Mouse (Mus musculus) limb, embryonic 13.5 days (tissue): Measurements from ENCODE around the gene Mycbpap. TPM values are rescaled to one million over a fixed set of nuclear protein-coding genes. Genes with fewer than 3 reads are reported as not detected.
A peak's percentile ranks its signal among the peaks of the same experiment; 100 is the strongest.

Experiments
- ATAC-seq: fragments of 200-750 bp; cut with Nextera tagmentation; 2 replicates; pipeline ENCODE4 v1.8.0; 2017; ENCODE audit warnings: low read depth, moderate number of reproducible peaks, moderate TSS enrichment; ENCODE audit not compliant: low FRiP score
- H3K27ac ChIP-seq: fragments of 300-500 bp; sonication (generic); 2 replicates; pipeline ENCODE4 v1.5.1; 2015; ENCODE audit warnings: inconsistent platforms, mild to moderate bottlenecking, moderate library complexity
- H3K27me3 ChIP-seq: fragments of 300-500 bp; sonication (generic); 2 replicates; pipeline ENCODE4 v1.6.1; 2015; ENCODE audit warnings: mild to moderate bottlenecking, inconsistent platforms
- H3K36me3 ChIP-seq: fragments of 300-500 bp; sonication (generic); 2 replicates; pipeline ENCODE4 v1.6.1; 2015; ENCODE audit warnings: inconsistent platforms, mild to moderate bottlenecking, moderate library complexity
- H3K4me1 ChIP-seq: fragments of 300-500 bp; sonication (generic); 2 replicates; pipeline ENCODE4 v1.6.1; 2015; ENCODE audit warnings: inconsistent platforms
- H3K4me2 ChIP-seq: fragments of 300-500 bp; sonication (generic); replicated peaks from 2 replicates; pipeline ENCODE4 v1.6.1; 2015; ENCODE audit warnings: inconsistent platforms, mild to moderate bottlenecking, moderate library complexity
- H3K4me3 ChIP-seq: fragments of 300-500 bp; sonication (generic); 2 replicates; pipeline ENCODE4 v1.5.1; 2015; ENCODE audit warnings: moderate library complexity, mild to moderate bottlenecking, inconsistent platforms
- H3K9ac ChIP-seq: fragments of 300-500 bp; sonication (generic); 2 replicates; pipeline ENCODE4 v1.6.1; 2015; ENCODE audit warnings: mild to moderate bottlenecking, inconsistent platforms
- H3K9me3 ChIP-seq: fragments of 300-500 bp; sonication (generic); 2 replicates; pipeline ENCODE4 v1.6.1; 2016; ENCODE audit warnings: inconsistent platforms
- WGBS: fragments of 180-500 bp; shearing (Covaris S2); methylation state at CpG from one replicate; pipeline ENCODE4 v1.1.7; 2015; 5-methylcytosine and 5-hydroxymethylcytosine counted together
- polyA plus RNA-seq: library from polyadenylated mRNA; unstranded; fragments of >200 nt; fragmentation: Nextera tagmentation; extraction: Ambion mirVana; gene quantifications from 2 replicates; pipeline ENCODE4 v1.2.1, GENCODE M21; 2015

Gene Mycbpap
- polyA plus RNA-seq, 1 experiment from 2014 or later = 3.8 TPM

DNA sequence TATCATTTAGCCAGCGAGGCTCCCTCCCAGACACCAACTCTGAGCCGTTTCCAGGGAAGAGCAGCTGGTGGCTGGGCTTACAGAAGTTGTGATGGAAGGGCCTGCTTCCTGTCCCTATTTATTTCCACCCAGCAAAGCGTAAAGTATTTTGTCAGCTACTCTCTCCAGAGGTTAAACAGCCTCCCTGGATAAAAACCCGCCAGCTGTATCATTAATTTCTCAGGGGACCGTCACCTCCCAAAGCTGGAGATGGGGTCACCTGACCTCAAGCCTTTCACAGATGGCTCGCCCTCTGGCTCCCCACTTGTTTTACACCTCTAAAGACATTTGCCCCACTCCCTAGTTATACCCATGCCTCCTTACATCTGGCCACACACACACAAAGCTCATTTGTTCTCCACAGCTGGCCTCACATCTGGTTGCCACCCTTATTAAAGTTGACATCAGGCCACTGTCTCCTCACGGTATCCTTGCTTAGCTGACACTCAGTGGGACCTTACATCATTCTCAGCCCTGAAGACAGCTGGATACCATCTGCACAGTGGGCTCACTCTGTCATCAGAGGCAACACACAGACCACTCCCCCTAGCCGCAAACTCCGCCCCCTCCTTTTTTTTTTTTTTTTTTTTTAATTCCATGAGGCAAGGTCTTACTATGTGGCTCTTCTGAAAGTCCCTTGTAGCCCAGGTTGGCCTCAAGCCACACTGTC, 4.8 kb upstream of the Mycbpap start:
- Histone ChIP-seq H3K4me3 (no peak overlapping the region), H3K4me2 (no peak overlapping the region), H3K9me3 (no peaks in the 10 kb centered on the region), H3K9ac (no peak overlapping the region), H3K4me1 (peaks cover 28% of the 10 kb centered on the region), H3K36me3 (no peaks in the 10 kb centered on the region), H3K27me3 (no peaks in the 10 kb centered on the region), H3K27ac (peak overlapping the region; percentile 22; the same call in 1 of the 2 replicates)
- ATAC-seq = peak; percentile 49
- WGBS = 19% methylated on average over 9 of the region's 9 CpGs

GRCm38 (mm10) chr11:94513452-94513851, 8.1 kb downstream of the Mycbpap start:
- 36% methylated on average over 9 of the region's 9 CpGs for WGBS
- H3K4me2 ChIP-seq = no peak overlapping the region
- H3K9me3 ChIP-seq = peaks cover 7% of the 10 kb centered on the region; the same call in 1 of the 2 replicates
- no peaks in the 10 kb centered on the region for H3K36me3 ChIP-seq
- H3K27me3 ChIP-seq = no peaks in the 10 kb centered on the region
- no peak for ATAC-seq
- no peak overlapping the region for H3K4me3 ChIP-seq
- no peak overlapping the region for H3K27ac ChIP-seq
- H3K9ac ChIP-seq = no peak overlapping the region
- 0 out of 2 replicates have a peak, but pooled peaks cover 9% of the 10 kb centered on the region for H3K4me1 ChIP-seq

- no peak for ATAC-seq
- no peak overlapping the region for H3K9ac ChIP-seq
- 91% methylated on average over 10 of the region's 10 CpGs for WGBS
- no peak overlapping the region for H3K4me2 ChIP-seq
- H3K9me3 ChIP-seq = peaks cover 7% of the 10 kb centered on the region; the same call in 1 of the 2 replicates
- no peak overlapping the region for H3K27ac ChIP-seq
- 0 out of 2 replicates have a peak, but pooled peaks cover 9% of the 10 kb centered on the region for H3K4me1 ChIP-seq
- no peaks in the 10 kb centered on the region for H3K36me3 ChIP-seq
- H3K27me3 ChIP-seq = no peaks in the 10 kb centered on the region
- H3K4me3 ChIP-seq = no peak overlapping the region
Observed at GRCm38 (mm10) chr11:94508976-94509375, 12.6 kb downstream of the Mycbpap start.

DNA sequence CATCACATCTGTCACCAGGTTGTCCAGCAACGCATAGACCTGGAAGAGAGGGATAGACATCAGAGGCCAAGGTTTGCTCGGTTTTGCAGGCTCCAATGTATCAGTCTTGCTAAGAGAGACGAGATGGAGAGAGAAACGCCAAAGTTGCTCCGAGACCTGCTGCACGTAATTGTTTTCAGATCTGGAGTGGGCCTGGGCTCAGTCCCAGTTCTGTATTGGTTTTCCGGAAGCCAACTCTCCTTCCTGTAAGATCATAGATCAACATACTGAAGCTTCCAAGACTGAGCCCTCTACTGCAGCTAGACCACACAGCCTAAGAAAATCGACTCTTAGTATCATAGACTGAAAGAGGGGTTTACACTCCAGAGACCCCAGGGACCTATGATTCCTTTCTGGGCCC, 20.1 kb downstream of the Mycbpap start:
- no peaks in the 10 kb centered on the region for H3K9me3 ChIP-seq
- no peak overlapping the region for H3K4me3 ChIP-seq
- H3K27me3 ChIP-seq = no peaks in the 10 kb centered on the region
- no peak overlapping the region for H3K27ac ChIP-seq
- H3K4me2 ChIP-seq = no peak overlapping the region
- 85% methylated on average over 8 of the region's 8 CpGs for WGBS
- H3K36me3 ChIP-seq = no peaks in the 10 kb centered on the region
- no peak for ATAC-seq
- no peak overlapping the region for H3K9ac ChIP-seq
- H3K4me1 ChIP-seq = peaks cover 46% of the 10 kb centered on the region

GRCm38 (mm10) chr11:94500362-94500761, 21.2 kb downstream of the Mycbpap start:
- peaks cover 46% of the 10 kb centered on the region for H3K4me1 ChIP-seq
- H3K36me3 ChIP-seq = no peaks in the 10 kb centered on the region
- no peaks in the 10 kb centered on the region for H3K27me3 ChIP-seq
- peak overlapping the region; percentile 80 for H3K4me2 ChIP-seq
- no peak overlapping the region for H3K27ac ChIP-seq
- peak overlapping the region; percentile 65; the same call in 1 of the 2 replicates for H3K9ac ChIP-seq
- no peak for ATAC-seq
- H3K4me3 ChIP-seq = peak overlapping the region; percentile 44
- H3K9me3 ChIP-seq = no peaks in the 10 kb centered on the region
- 21% methylated on average over 8 of the region's 8 CpGs for WGBS

DNA sequence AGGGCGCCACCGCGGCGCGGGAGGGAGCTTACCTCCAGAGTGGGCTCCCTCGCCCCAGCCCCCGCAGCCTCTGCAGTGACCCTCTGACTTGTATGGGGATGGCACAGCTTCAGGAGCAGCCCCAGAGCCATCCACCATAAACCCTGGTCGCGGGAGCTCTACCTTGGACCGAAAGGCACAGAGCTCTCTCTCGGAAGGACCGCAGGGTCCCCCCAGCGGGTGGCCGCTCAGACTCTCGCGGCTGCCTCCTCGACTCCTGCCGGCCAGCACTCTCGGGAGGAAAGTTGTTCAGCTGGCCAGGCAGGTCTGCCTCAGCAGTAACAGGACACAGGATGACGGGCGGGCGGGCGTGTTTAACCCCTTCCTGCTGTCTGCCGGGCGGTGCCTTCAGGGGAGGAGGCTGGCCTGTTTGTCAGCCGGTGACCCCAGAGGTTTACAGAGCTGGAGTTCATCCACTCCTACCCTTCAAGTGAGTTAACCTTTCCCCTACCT, 21.8 kb downstream of the Mycbpap start, which contains the start of gene Epn3:
TSS of gene Epn3 (minus strand) at position 314 of the 492 bp plus-strand sequence.
- H3K27ac ChIP-seq = peak within 1 kb of the TSS; percentile 79; the same call in 1 of the 2 replicates
- H3K36me3 ChIP-seq = no peaks in the 10 kb centered on the region
- H3K9me3 ChIP-seq = no peaks in the 10 kb centered on the region
- H3K9ac ChIP-seq = peak within 1 kb of the TSS; percentile 65
- peak within 1 kb of the TSS; percentile 44 for H3K4me3 ChIP-seq
- no peaks in the 10 kb centered on the region for H3K27me3 ChIP-seq
- ATAC-seq = peak; percentile 13; the same call in 1 of the 2 replicates
- H3K4me2 ChIP-seq = peak within 1 kb of the TSS; percentile 80
- peaks cover 46% of the 10 kb centered on the region for H3K4me1 ChIP-seq
- 1% methylated on average over 26 of the region's 26 CpGs for WGBS

- Histone ChIP-seq H3K27me3 (no peaks in the 10 kb centered on the region), H3K9me3 (no peaks in the 10 kb centered on the region), H3K4me1 (peaks cover 46% of the 10 kb centered on the region), H3K9ac (peak overlapping the region; percentile 65; the same call in 1 of the 2 replicates), H3K4me2 (peak overlapping the region; percentile 80), H3K36me3 (no peaks in the 10 kb centered on the region), H3K27ac (peak overlapping the region; percentile 79; the same call in 1 of the 2 replicates), H3K4me3 (peak overlapping the region; percentile 44)
- ATAC-seq = no peak
- WGBS = 6% methylated on average over 2 of the region's 2 CpGs
Observed at GRCm38 (mm10) chr11:94499035-94499434, 22.5 kb downstream of the Mycbpap start.

GRCm38 (mm10) chr11:94498093-94498996, 23.2 kb downstream of the Mycbpap start:
- Histone ChIP-seq H3K4me1 (peaks cover 46% of the 10 kb centered on the region), H3K27ac (peak overlapping the region; percentile 79), H3K4me3 (peak overlapping the region; percentile 44), H3K36me3 (no peaks in the 10 kb centered on the region), H3K27me3 (no peaks in the 10 kb centered on the region), H3K9ac (peak overlapping the region; percentile 40; the same call in 1 of the 2 replicates), H3K4me2 (peak overlapping the region; percentile 80), H3K9me3 (no peaks in the 10 kb centered on the region)
- peak; percentile 14; the same call in 1 of the 2 replicates for ATAC-seq
- WGBS = 8% methylated on average over 19 of the region's 19 CpGs

DNA sequence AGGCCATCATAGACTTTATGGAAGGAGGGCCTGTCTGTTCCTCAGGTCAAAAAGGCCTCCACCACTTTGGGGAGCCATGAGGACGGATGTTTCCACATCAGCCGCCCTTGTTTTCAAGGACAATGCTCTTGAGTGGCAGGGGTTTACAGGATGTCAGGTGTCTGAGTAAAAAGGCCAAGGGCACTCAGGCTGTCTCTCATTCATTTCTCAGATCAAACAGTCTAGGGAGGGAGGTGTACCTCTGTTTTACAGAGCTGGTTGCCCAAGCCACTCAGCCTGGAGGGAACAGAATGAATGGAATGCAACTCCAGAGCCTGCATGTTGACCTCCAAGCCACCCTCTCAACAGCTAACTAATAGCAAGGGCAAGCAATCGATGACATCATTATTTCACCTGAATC, 26.1 kb downstream of the Mycbpap start:
- no peaks in the 10 kb centered on the region for H3K36me3 ChIP-seq
- ATAC-seq = no peak
- no peaks in the 10 kb centered on the region for H3K9me3 ChIP-seq
- H3K4me1 ChIP-seq = peaks cover 49% of the 10 kb centered on the region
- H3K4me2 ChIP-seq = no peak overlapping the region
- H3K27ac ChIP-seq = no peak overlapping the region
- no peak overlapping the region for H3K9ac ChIP-seq
- 78% methylated on average over 3 of the region's 3 CpGs for WGBS
- peaks cover 4% of the 10 kb centered on the region; the same call in 1 of the 2 replicates for H3K27me3 ChIP-seq
- no peak overlapping the region for H3K4me3 ChIP-seq

DNA sequence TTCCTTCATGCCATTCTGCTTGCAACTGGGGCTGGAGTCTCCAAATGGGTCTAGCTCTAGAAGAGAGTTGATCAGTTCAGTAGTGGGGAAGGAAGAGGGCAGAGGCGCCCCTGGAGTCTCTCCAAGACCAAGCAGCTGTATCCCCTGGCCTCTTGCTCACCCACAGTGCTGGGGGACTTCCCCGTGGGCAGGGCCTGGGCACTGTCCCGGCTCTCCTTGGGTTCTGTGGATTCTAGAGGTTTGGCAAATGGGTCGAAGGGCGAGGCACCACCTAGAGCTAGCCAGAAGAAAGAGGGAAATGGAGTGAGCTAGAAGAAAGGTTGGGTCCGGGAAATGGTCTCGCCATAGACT, 29.8 kb downstream of the Mycbpap start:
- peak overlapping the region; percentile 61 for H3K4me3 ChIP-seq
- H3K36me3 ChIP-seq = no peaks in the 10 kb centered on the region
- H3K4me2 ChIP-seq = peak overlapping the region; percentile 86
- H3K27me3 ChIP-seq = peaks cover 5% of the 10 kb centered on the region; the same call in 1 of the 2 replicates
- H3K9me3 ChIP-seq = no peaks in the 10 kb centered on the region
- 75% methylated on average over 7 of the region's 7 CpGs for WGBS
- no peak for ATAC-seq
- H3K27ac ChIP-seq = no peak overlapping the region
- peak overlapping the region; percentile 79 for H3K9ac ChIP-seq
- peaks cover 22% of the 10 kb centered on the region for H3K4me1 ChIP-seq

- no peaks in the 10 kb centered on the region for H3K36me3 ChIP-seq
- H3K4me1 ChIP-seq = peaks cover 22% of the 10 kb centered on the region
- H3K27me3 ChIP-seq = peaks cover 10% of the 10 kb centered on the region; the same call in 1 of the 2 replicates
- H3K9ac ChIP-seq = peak overlapping the region; percentile 79
- H3K4me2 ChIP-seq = peak overlapping the region; percentile 86
- ATAC-seq = peak; percentile 67; the same call in 1 of the 2 replicates
- WGBS = 6% methylated on average over 55 of the region's 55 CpGs
- peak overlapping the region; percentile 61 for H3K4me3 ChIP-seq
- no peaks in the 10 kb centered on the region for H3K9me3 ChIP-seq
- peak overlapping the region; percentile 28; the same call in 1 of the 2 replicates for H3K27ac ChIP-seq
Observed at GRCm38 (mm10) chr11:94491035-94491748, 30.4 kb downstream of the Mycbpap start.
